Mouse (Mus musculus): ENCODE measurements around the gene Ptrh2.

GRCm38 (mm10) chr11:86664406-86664805 lies 19.4 kb upstream of the Ptrh2 start:
- TF ChIP-seq POLR2A (IDR thresholded peaks at IDR 0.05; ENCODE audit: insufficient read depth, low read depth, low read length) (no peak), CTCF (IDR thresholded peaks at IDR 0.05) (no peak)

Measured in heart, adult 2 months (tissue).